Mouse (Mus musculus) CH12.LX (cell line): ENCODE measurements at regions not wholly inside any gene's neighbourhood (a gene's known extent, or its start where the extent isn't known, plus 50 kb on each side); places are given as distances from the start of the nearest gene placed in this dataset.

Source experiments
- DNase-seq: peaks from one replicate; pipeline ENCODE4 v3.0.0-alpha.2; 2013; ENCODE audit errors: extremely low read depth
- H3K27ac ChIP-seq: 2 replicates; pipeline ENCODE4 v1.5.1; 2012; ENCODE audit warnings: low read depth, mild to moderate bottlenecking, control low read depth, moderate library complexity; ENCODE audit not compliant: insufficient read depth
- H3K27me3 ChIP-seq: replicated peaks from 2 replicates; pipeline ENCODE3; 2012; ENCODE audit warnings: inconsistent platforms
- H3K36me3 ChIP-seq, 2 experiments: replicated peaks in 1 of 2; 2 replicates each; pipeline versions ENCODE3 to v1.6.1; 2012; ENCODE audit warnings: inconsistent platforms in 1 of 2, low read length in 1 of 2, mild to moderate bottlenecking in 1 of 2, mixed read lengths in 1 of 2, moderate library complexity in 1 of 2; ENCODE audit not compliant: control insufficient read depth in 1 of 2, insufficient read depth in 1 of 2
- H3K4me1 ChIP-seq, 2 experiments: 2 replicates each; pipeline ENCODE4 v1.6.1; 2012; ENCODE audit warnings: inconsistent platforms in 1 of 2, moderate library complexity in 1 of 2; ENCODE audit not compliant: insufficient read depth in 2 of 2, control insufficient read depth in 1 of 2
- H3K4me2 ChIP-seq: 2 replicates; pipeline ENCODE4 v1.6.1; 2012; ENCODE audit warnings: low read depth, mild to moderate bottlenecking, control low read depth; ENCODE audit not compliant: poor library complexity, insufficient read depth, severe bottlenecking
- H3K4me3 ChIP-seq, 3 experiments: fragments of 150-350 bp in 1 of 3; sonication (generic) in 1 of 3; replicated peaks in 1 of 3; 2 replicates each; pipeline versions ENCODE3 to v1.5.1; 2011 to 2012; ENCODE audit warnings: low read depth in 2 of 3, low read length in 2 of 3, mild to moderate bottlenecking in 2 of 3, moderate library complexity in 2 of 3, control low read depth in 1 of 3, improper control_type of control experiment in 1 of 3, inconsistent platforms in 1 of 3, mixed read lengths in 1 of 3; ENCODE audit not compliant: poor library complexity in 1 of 3
- H3K79me2 ChIP-seq: replicated peaks from 2 replicates; pipeline ENCODE4 v1.6.1; 2012; ENCODE audit warnings: mild to moderate bottlenecking, moderate library complexity; ENCODE audit not compliant: control insufficient read depth, poor library complexity, insufficient read depth, severe bottlenecking; ENCODE audit errors: extremely low read depth
- H3K9ac ChIP-seq: 2 replicates; pipeline ENCODE4 v1.6.1; 2012; ENCODE audit warnings: low read depth, mild to moderate bottlenecking, control low read depth, moderate library complexity; ENCODE audit not compliant: insufficient read depth
- H3K9me3 ChIP-seq: replicated peaks from 2 replicates; pipeline ENCODE3; 2012; ENCODE audit warnings: low read length, inconsistent platforms, mixed read lengths
- BHLHE40 ChIP-seq: IDR thresholded peaks from 2 replicates; pipeline ENCODE4 v1.6.1; 2011; ENCODE audit warnings: mild to moderate bottlenecking, low read depth, low read length, improper control_type of control experiment
- ELF1 ChIP-seq: IDR thresholded peaks from 2 replicates; pipeline ENCODE4 v1.6.1; 2014; ENCODE audit warnings: low read depth, mild to moderate bottlenecking, inconsistent platforms, low read length, improper control_type of control experiment
- EP300 ChIP-seq: IDR thresholded peaks from 2 replicates; pipeline ENCODE4 v1.6.1; 2011; ENCODE audit warnings: low read length, improper control_type of control experiment
- GABPA ChIP-seq: IDR thresholded peaks from 2 replicates; pipeline ENCODE4 v1.6.1; 2012; ENCODE audit warnings: low read depth, low read length, improper control_type of control experiment, inconsistent platforms; ENCODE audit not compliant: insufficient replicate concordance
- HCFC1 ChIP-seq: IDR thresholded peaks from 2 replicates; pipeline ENCODE4 v1.6.1; 2012; ENCODE audit warnings: low read depth, mild to moderate bottlenecking, inconsistent platforms, low read length, improper control_type of control experiment
- IRF4 ChIP-seq: IDR thresholded peaks from 2 replicates; pipeline ENCODE4 v1.6.1; 2014; ENCODE audit warnings: low read depth, mild to moderate bottlenecking, inconsistent platforms, low read length, improper control_type of control experiment
- JUN ChIP-seq: IDR thresholded peaks from 2 replicates; pipeline ENCODE4 v1.6.1; 2011; ENCODE audit warnings: low read depth, mild to moderate bottlenecking, low read length, improper control_type of control experiment, moderate library complexity; ENCODE audit not compliant: insufficient read depth
- JUND ChIP-seq: conservative IDR thresholded peaks from 2 replicates; pipeline ENCODE4 v1.6.1; 2011; ENCODE audit warnings: low read depth, low read length, improper control_type of control experiment
- MAFK ChIP-seq: IDR thresholded peaks from 2 replicates; pipeline ENCODE4 v1.6.1; 2011; ENCODE audit warnings: low read length, improper control_type of control experiment; ENCODE audit not compliant: insufficient replicate concordance
- MAZ ChIP-seq: IDR thresholded peaks from 2 replicates; pipeline ENCODE4 v1.6.1; 2012; ENCODE audit warnings: low read depth, mild to moderate bottlenecking, inconsistent platforms, low read length, improper control_type of control experiment, moderate library complexity
- MYC ChIP-seq: IDR thresholded peaks from 2 replicates; pipeline ENCODE4 v1.6.1; 2011; ENCODE audit warnings: low read depth, mild to moderate bottlenecking, improper control_type of control experiment, low read length
- POLR2AphosphoS2 ChIP-seq: IDR thresholded peaks from 2 replicates; pipeline ENCODE4 v1.6.1; 2011; ENCODE audit warnings: low read depth, low read length, improper control_type of control experiment
- RAD21 ChIP-seq: IDR thresholded peaks from 2 replicates; pipeline ENCODE4 v1.6.1; 2011; ENCODE audit warnings: low read depth, mild to moderate bottlenecking, low read length, improper control_type of control experiment, moderate library complexity
- RCOR1 ChIP-seq: conservative IDR thresholded peaks from 2 replicates; pipeline ENCODE4 v1.6.1; 2012; ENCODE audit warnings: low read depth, mild to moderate bottlenecking, inconsistent platforms, low read length, improper control_type of control experiment
- SIN3A ChIP-seq: IDR thresholded peaks from 2 replicates; pipeline ENCODE4 v1.6.1; 2012; ENCODE audit warnings: low read length, improper control_type of control experiment, inconsistent platforms
- SMC3 ChIP-seq: IDR thresholded peaks from 2 replicates; pipeline ENCODE4 v1.6.1; 2011; ENCODE audit warnings: low read depth, low read length, improper control_type of control experiment
- UBTF ChIP-seq: IDR thresholded peaks from 2 replicates; pipeline ENCODE4 v1.6.1; 2012; ENCODE audit warnings: low read depth, mild to moderate bottlenecking, inconsistent platforms, low read length, improper control_type of control experiment, moderate library complexity
- USF1 ChIP-seq: IDR thresholded peaks from 2 replicates; pipeline ENCODE4 v1.6.1; 2014; ENCODE audit warnings: low read depth, mild to moderate bottlenecking, inconsistent platforms, low read length, improper control_type of control experiment
- dilution Hi-C: fragments of 300-500 bp; cut with MboI; formaldehyde crosslinking; loops from 2 replicates; pipeline ENCODE4 v1.14.3; 2020; ENCODE audit warnings: low sequenced_read_pairs; ENCODE audit not compliant: extremely low pct_unique_long_range_greater_than_20kb, extremely low pct_ligation_motif_present
- in situ Hi-C: fragments of 300-500 bp; cut with MboI; formaldehyde crosslinking; loops from 3 replicates; pipeline ENCODE4 v1.14.3; 2019; ENCODE audit warnings: low sequenced_read_pairs, low pct_ligation_motif_present, low pct_unique_long_range_greater_than_20kb, mixed read lengths

DNA sequence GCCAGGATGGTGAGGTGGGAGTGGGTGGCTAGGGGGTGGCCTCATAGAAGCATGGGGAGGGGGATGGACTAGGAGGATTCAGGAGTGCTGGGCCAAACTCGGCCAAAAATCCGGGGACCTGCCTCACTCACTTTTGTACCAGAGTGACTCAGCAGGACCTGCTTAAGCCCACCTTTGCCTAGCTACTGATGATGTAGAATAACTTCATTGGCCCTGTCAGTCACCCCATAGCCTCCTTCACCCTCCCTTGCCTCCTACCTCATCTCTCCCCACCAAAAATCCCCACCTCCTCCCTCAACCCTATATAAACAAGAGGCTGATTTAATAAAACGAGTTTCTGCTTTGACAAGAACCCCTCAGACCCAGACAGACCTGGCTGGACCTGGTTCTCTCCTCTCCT is 920.3 kb upstream of the Vwc2 start:
- Histone ChIP-seq H3K79me2 (no peaks in the 10 kb centered on the region), H3K4me1 (no peaks in the 10 kb centered on the region), H3K4me3 (no peak overlapping the region), H3K4me2 (no peak overlapping the region), H3K27ac (no peak overlapping the region), H3K27me3 (no peaks in the 10 kb centered on the region), H3K9ac (no peak overlapping the region), H3K36me3 (no peaks in the 10 kb centered on the region), H3K9me3 (peaks cover 44% of the 10 kb centered on the region)
- dilution Hi-C loops = no loop called here
- no peak for TF ChIP-seq MAZ
- no peak for TF ChIP-seq BHLHE40
- TF ChIP-seq MAFK = no peak
- no peak for TF ChIP-seq UBTF
- TF ChIP-seq RCOR1 = no peak
- in situ Hi-C loops = no loop called here
- no peak for DNase-seq

DNA sequence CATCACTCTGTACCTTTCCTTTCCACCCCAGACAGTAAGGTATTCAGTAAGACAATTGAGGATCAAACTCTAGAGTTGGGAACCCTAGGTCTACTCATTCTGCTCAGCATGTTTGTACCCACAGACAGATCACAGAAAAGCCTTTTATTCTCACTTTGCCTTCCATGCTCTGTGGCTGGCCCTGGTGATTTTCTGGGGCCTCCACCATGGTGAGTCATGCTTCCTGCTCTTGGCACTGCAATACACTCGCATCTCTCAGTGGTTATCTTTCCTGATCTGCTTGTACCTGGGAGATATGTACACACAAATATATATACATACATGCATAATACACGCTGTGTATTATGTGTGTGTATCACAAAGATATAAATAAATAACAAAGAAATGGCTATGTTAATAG is 919.2 kb upstream of the Vwc2 start:
- no peak for DNase-seq
- H3K9ac ChIP-seq = no peak overlapping the region
- H3K36me3 ChIP-seq = no peaks in the 10 kb centered on the region
- H3K4me2 ChIP-seq = no peak overlapping the region
- no peaks in the 10 kb centered on the region for H3K27me3 ChIP-seq
- dilution Hi-C loops = no loop called here
- in situ Hi-C loops = no loop called here
- H3K4me1 ChIP-seq = no peaks in the 10 kb centered on the region
- peaks cover 40% of the 10 kb centered on the region for H3K9me3 ChIP-seq
- TF ChIP-seq RAD21 (no peak), MYC (no peak), SMC3 (no peak), IRF4 (no peak), USF1 (no peak), MAZ (no peak), GABPA (no peak), POLR2AphosphoS2 (no peak), SIN3A (no peak), HCFC1 (no peak)
- TF ChIP-seq, all 38 proteins: peak for 0
- no peaks in the 10 kb centered on the region for H3K79me2 ChIP-seq
- H3K27ac ChIP-seq = no peak overlapping the region
- H3K4me3 ChIP-seq = no peak overlapping the region

DNA sequence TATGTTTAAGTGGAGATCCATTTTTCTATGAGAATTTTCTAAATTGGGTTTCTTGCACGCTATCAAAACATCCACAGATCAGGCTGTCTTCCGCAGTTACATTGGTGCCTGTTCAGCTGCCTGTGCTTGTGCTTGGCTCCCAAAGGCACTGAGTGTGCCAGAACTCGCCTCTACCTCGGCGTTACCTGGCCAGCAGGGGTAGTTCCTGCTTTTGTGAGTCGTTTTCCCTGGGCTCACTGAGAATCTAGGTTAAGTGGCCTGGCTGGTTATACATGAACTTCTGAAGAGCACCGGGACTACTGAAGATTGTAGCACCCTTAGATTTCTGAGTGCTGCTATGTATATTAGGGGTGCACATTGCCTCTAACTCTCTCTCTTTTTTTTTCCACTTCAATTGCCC is 913.0 kb upstream of the Vwc2 start:
- no peak overlapping the region for H3K9ac ChIP-seq
- no peak overlapping the region for H3K27ac ChIP-seq
- no peaks in the 10 kb centered on the region for H3K36me3 ChIP-seq
- dilution Hi-C loops = no loop called here
- in situ Hi-C loops = no loop called here
- H3K4me3 ChIP-seq = peak overlapping the region in 1 of 3 experiments; percentile 15
- no peak overlapping the region for H3K4me2 ChIP-seq
- no peaks in the 10 kb centered on the region for H3K4me1 ChIP-seq
- H3K27me3 ChIP-seq = no peaks in the 10 kb centered on the region
- peaks cover 39% of the 10 kb centered on the region for H3K9me3 ChIP-seq
- H3K79me2 ChIP-seq = no peaks in the 10 kb centered on the region
- TF ChIP-seq GABPA = no peak
- no peak for TF ChIP-seq EP300
- no peak for TF ChIP-seq JUN
- no peak for TF ChIP-seq UBTF
- TF ChIP-seq BHLHE40 = no peak
- no peak for TF ChIP-seq JUND
- TF ChIP-seq ELF1 = no peak
- DNase-seq = no peak
